ENCODE assay signal across 10 mouse cellular contexts in genomic region chr7:63986407-63987182, GRCm38 (mm10). TPM values are rescaled to one million over a fixed set of nuclear protein-coding genes. Genes with fewer than 3 reads are reported as not detected.
DNase-seq lines count a peak whose midpoint lies in the region; ATAC-seq lines count a peak whose summit lies in the region.
"Had no signal": no experiment of that assay in that cellular context is flagged by ENCODE, and none has a peak within 500 bp of the region (broad histone marks: within the 10 kb centered on the region; RNA-seq: fewer than 3 reads in every experiment).

No protein-coding gene starts in this region.

- no peaks in the 10 kb centered on the region for H3K36me3 ChIP-seq in heart, embryonic 11.5 days (ENCODE audit: control insufficient read depth, insufficient read depth, low read length)
- H3K36me3 ChIP-seq in hindbrain, embryonic 10.5 days: no peaks in the 10 kb centered on the region
- H3K36me3 ChIP-seq in liver, embryonic 16.5 days (ENCODE audit: control insufficient read depth, insufficient read depth): no peaks in the 10 kb centered on the region
- H3K36me3 ChIP-seq: G1E; heart, embryonic 13.5 days had no signal

- H3K27me3 ChIP-seq in heart, embryonic 11.5 days (ENCODE audit: control insufficient read depth, insufficient read depth, low read length): no peaks in the 10 kb centered on the region
- H3K27me3 ChIP-seq in hindbrain, embryonic 10.5 days (ENCODE audit: insufficient read depth, poor library complexity, severe bottlenecking): no peaks in the 10 kb centered on the region
- H3K27me3 ChIP-seq in liver, embryonic 16.5 days (ENCODE audit: control insufficient read depth, insufficient read depth, low read depth, low read length): no peaks in the 10 kb centered on the region

- H3K4me1 ChIP-seq in heart, embryonic 11.5 days (ENCODE audit: control insufficient read depth, insufficient read depth, low read length): peaks cover 5% of the 10 kb centered on the region
- peaks cover 28% of the 10 kb centered on the region for H3K4me1 ChIP-seq in hindbrain, embryonic 10.5 days (replicated peaks)
- peaks cover 52% of the 10 kb centered on the region for H3K4me1 ChIP-seq in liver, embryonic 16.5 days (ENCODE audit: control insufficient read depth, low read depth, low read length)

- no peak for DNase-seq in heart, postnatal 36 days
- peak; percentile 37 for DNase-seq in hindbrain, embryonic 10.5 days (ENCODE audit: low spot score)
- peak; percentile 86 for DNase-seq in layer of hippocampus, adult 11-12 months (ENCODE audit: low spot score)
- DNase-seq in retina, adult 2 months (ENCODE audit: low read depth, low spot score): peak; percentile 18
- DNase-seq in urinary bladder, postnatal 14 days (ENCODE audit: low spot score): no peak

- no peaks in the 10 kb centered on the region for H3K9me3 ChIP-seq in heart, embryonic 11.5 days (replicated peaks; ENCODE audit: control insufficient read depth, low read length)
- no peaks in the 10 kb centered on the region for H3K9me3 ChIP-seq in hindbrain, embryonic 10.5 days
- H3K9me3 ChIP-seq in liver, embryonic 16.5 days (replicated peaks; ENCODE audit: control insufficient read depth, low read length): no peaks in the 10 kb centered on the region
- H3K9me3 ChIP-seq: G1E; heart, embryonic 13.5 days had no signal

- no peak overlapping the region for H3K4me3 ChIP-seq in heart, embryonic 11.5 days (ENCODE audit: low read depth, low read length)
- H3K4me3 ChIP-seq in hindbrain, embryonic 10.5 days: peak overlapping the region; percentile 9; the same call in 1 of the 2 replicates
- no peak overlapping the region for H3K4me3 ChIP-seq in liver, embryonic 16.5 days (ENCODE audit: low read depth, low read length)
- H3K4me3 ChIP-seq: heart, embryonic 13.5 days had no signal

- 48% methylated on average over 12 of the region's 12 CpGs for WGBS in heart, embryonic 11.5 days (ENCODE audit: insufficient replicate concordance)
- 28% methylated on average over 12 of the region's 12 CpGs for WGBS in hindbrain, embryonic 10.5 days
- 64% methylated on average over 12 of the region's 12 CpGs for WGBS in liver, embryonic 16.5 days (ENCODE audit: insufficient replicate concordance)

- H3K9ac ChIP-seq in heart, embryonic 11.5 days (ENCODE audit: low read depth, low read length): 0 out of 2 replicates have a peak overlapping the region, but pooled peaks have one; percentile 7
- no peak overlapping the region for H3K9ac ChIP-seq in liver, embryonic 16.5 days (ENCODE audit: low read depth, low read length)
- H3K9ac ChIP-seq: heart, embryonic 13.5 days had no signal

- H3K27ac ChIP-seq in heart, embryonic 11.5 days (ENCODE audit: low read depth, low read length): no peak overlapping the region
- H3K27ac ChIP-seq in hindbrain, embryonic 10.5 days: peak overlapping the region; percentile 88
- 0 out of 2 replicates have a peak overlapping the region, but pooled peaks have one; percentile 24 for H3K27ac ChIP-seq in liver, embryonic 16.5 days (ENCODE audit: low read length)
- H3K27ac ChIP-seq: heart, embryonic 13.5 days had no signal

- no peak overlapping the region for H3K4me2 ChIP-seq in heart, embryonic 11.5 days
- 0 out of 2 replicates have a peak overlapping the region, but pooled peaks have one; percentile 12 for H3K4me2 ChIP-seq in liver, embryonic 16.5 days (ENCODE audit: low read depth, low read length)
- H3K4me2 ChIP-seq: heart, embryonic 13.5 days had no signal

- intact Hi-C loops in heart, postnatal 36 days (cut with DNase I): no loop called here

- ATAC-seq in heart, embryonic 11.5 days (replicated peaks; ENCODE audit: insufficient number of reproducible peaks, low FRiP score, low TSS enrichment): peak; percentile 49; the same call in 1 of the 2 replicates
- peak; percentile 13; the same call in 1 of the 2 replicates for ATAC-seq in common myeloid progenitor, adult 5-6 weeks (replicated peaks; ENCODE audit: low read depth, poor library complexity, severe bottlenecking)
- ATAC-seq in liver, embryonic 16.5 days (ENCODE audit: low read depth): 0 out of 2 replicates have a peak, but pooled peaks have one; percentile 35

RNA-seq across cellular contexts. Expression of gene Klf13, which starts 47.9 kb away (rescaled TPM):
- polyA plus RNA-seq in heart, embryonic 11.5 days (2014; fragmentation: Nextera tagmentation; extraction: Ambion mirVana): 16.3 and 18.8 TPM in 2 replicates
- 10 to 100 TPM; 49.2 to 58.7 TPM for total RNA-seq in heart, postnatal 36 days (2021)
- total RNA-seq in common myeloid progenitor, adult 5-6 weeks (2017): 16.4 and 20.1 TPM in 2 replicates
- polyA plus RNA-seq in hindbrain, embryonic 10.5 days (2016; fragmentation: Nextera tagmentation; extraction: Ambion mirVana): 31.7 and 33.4 TPM in 2 replicates
- polyA plus RNA-seq in liver, embryonic 16.5 days (2015; fragmentation: Nextera tagmentation; extraction: Ambion mirVana): 15.6 and 16.6 TPM in 2 replicates

Comparison
In these comparisons a context has a peak if more than half of its experiments do, and no peak if none do; other contexts are left out.
1. DNase-seq: peak in hindbrain, embryonic 10.5 days (single experiment), layer of hippocampus, adult 11-12 months (single experiment) and retina, adult 2 months (single experiment); none in heart, postnatal 36 days (0 of 2) and urinary bladder, postnatal 14 days (single experiment).
2. Peak in every context shown above with its lines, with median percentiles within 50 percentile points of each other: ATAC-seq.